Mouse (Mus musculus) activated CD4-positive, CD25-positive, alpha-beta regulatory T cell, adult 4 months (primary cell): ENCODE measurements around the gene Opalin. TPM values are rescaled to one million over a fixed set of nuclear protein-coding genes. Genes with fewer than 3 reads are reported as not detected.

Source experiments
- ATAC-seq: one replicate; pipeline ENCODE4 v1.8.0; 2017
- polyA plus RNA-seq, 2 experiments: library from polyadenylated mRNA; unstranded; fragments of 100-300 nt; shearing (Covaris generic); gene quantifications; one replicate each; pipeline ENCODE4 v1.2.1; 2017

Gene Opalin
- polyA plus RNA-seq = under 1 TPM in 1 of 2 experiments, not detected in 1; 0.30 TPM

GRCm38 (mm10) chr19:41076906-41077305, at the start of gene Opalin:
Gene Opalin (minus strand): TSS chr19:41077113.
- ATAC-seq = no peak

- no peak for ATAC-seq
Observed at GRCm38 (mm10) chr19:41123009-41123408, 46.1 kb upstream of the Opalin start.

- ATAC-seq = no peak
Observed at GRCm38 (mm10) chr19:41119924-41120323, 43.0 kb upstream of the Opalin start.

GRCm38 (mm10) chr19:41118346-41118745, 41.4 kb upstream of the Opalin start:
- ATAC-seq = no peak

GRCm38 (mm10) chr19:41117334-41117733, 40.4 kb upstream of the Opalin start:
- no peak for ATAC-seq

- no peak for ATAC-seq
Observed at GRCm38 (mm10) chr19:41114611-41115010, 37.7 kb upstream of the Opalin start.

GRCm38 (mm10) chr19:41113911-41114531, 37.1 kb upstream of the Opalin start:
- ATAC-seq = no peak

GRCm38 (mm10) chr19:41112609-41113008, 35.7 kb upstream of the Opalin start:
- no peak for ATAC-seq

GRCm38 (mm10) chr19:41109991-41110390, 33.1 kb upstream of the Opalin start:
- no peak for ATAC-seq

GRCm38 (mm10) chr19:41109496-41109895, 32.6 kb upstream of the Opalin start:
- no peak for ATAC-seq

GRCm38 (mm10) chr19:41108666-41109065, 31.8 kb upstream of the Opalin start:
- no peak for ATAC-seq

- no peak for ATAC-seq
Observed at GRCm38 (mm10) chr19:41107530-41107929, 30.6 kb upstream of the Opalin start.

GRCm38 (mm10) chr19:41104922-41105321, 28.0 kb upstream of the Opalin start:
- ATAC-seq = no peak

- ATAC-seq = no peak
Observed at GRCm38 (mm10) chr19:41101390-41101789, 24.5 kb upstream of the Opalin start.

GRCm38 (mm10) chr19:41100863-41101262, 23.9 kb upstream of the Opalin start:
- ATAC-seq = no peak

GRCm38 (mm10) chr19:41097038-41097437, 20.1 kb upstream of the Opalin start:
- ATAC-seq = no peak

- ATAC-seq = no peak
Observed at GRCm38 (mm10) chr19:41091901-41092300, 15.0 kb upstream of the Opalin start.

GRCm38 (mm10) chr19:41089833-41090232, 12.9 kb upstream of the Opalin start:
- no peak for ATAC-seq

GRCm38 (mm10) chr19:41088491-41088890, 11.6 kb upstream of the Opalin start:
- ATAC-seq = no peak

GRCm38 (mm10) chr19:41087901-41088300, 11.0 kb upstream of the Opalin start:
- no peak for ATAC-seq

- ATAC-seq = no peak
Observed at GRCm38 (mm10) chr19:41086700-41087099, 9.8 kb upstream of the Opalin start.

GRCm38 (mm10) chr19:41086289-41086688, 9.4 kb upstream of the Opalin start:
- ATAC-seq = no peak

GRCm38 (mm10) chr19:41083646-41084045, 6.7 kb upstream of the Opalin start:
- ATAC-seq = no peak

- ATAC-seq = no peak
Observed at GRCm38 (mm10) chr19:41081589-41081988, 4.7 kb upstream of the Opalin start.
